Comparison of ENCODE assay signal across 8 mouse cellular contexts in the genomic region with DNA sequence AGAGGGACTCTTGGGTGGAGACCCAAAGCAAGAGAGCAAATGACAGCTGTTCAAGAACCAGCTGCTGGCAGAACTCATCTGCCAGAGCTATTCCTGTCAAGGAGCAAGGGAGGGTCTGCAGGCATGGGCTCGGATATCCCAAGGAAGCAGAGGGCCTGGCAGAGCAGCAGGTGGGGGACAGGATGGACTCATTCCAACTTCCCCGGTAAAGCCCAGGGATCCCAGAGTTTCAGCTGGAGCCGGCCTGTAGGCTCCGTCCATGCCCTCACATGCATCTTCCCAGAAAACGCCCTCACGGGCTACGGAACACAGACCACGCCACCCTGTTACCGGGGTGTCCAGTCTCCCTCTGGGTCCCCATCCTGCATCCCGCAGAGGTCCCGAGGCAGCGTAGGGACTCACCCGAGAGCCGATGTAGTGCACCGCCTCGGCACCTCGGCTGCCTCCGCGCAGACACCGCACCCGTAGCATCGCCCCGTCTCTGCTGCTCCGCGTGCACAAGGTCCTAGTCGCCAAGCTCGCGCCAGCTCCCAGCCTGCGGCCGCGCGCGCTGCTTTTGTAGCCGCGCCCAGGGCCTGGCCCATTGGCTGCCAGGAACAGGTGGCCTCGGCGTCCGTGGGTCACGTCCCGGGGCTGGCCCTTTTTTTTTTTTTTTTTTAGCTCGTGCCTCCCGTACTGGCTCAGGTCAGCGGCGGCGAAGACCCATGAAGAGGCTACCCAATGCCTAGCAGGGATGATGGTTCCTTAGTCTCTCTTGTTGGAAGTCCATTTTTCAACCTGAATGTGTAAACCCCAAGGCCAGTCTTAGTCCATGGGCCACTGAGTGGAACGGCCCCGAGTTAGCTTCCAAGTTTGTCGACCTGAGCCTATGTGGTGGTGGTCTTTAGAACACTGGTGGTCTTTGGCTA. TPM values are rescaled to one million over a fixed set of nuclear protein-coding genes. Genes with fewer than 3 reads are reported as not detected.
DNase-seq lines count a peak whose midpoint lies in the region; ATAC-seq and TF ChIP-seq lines count a peak whose summit lies in the region.

A gene (minus strand): TSS at position 558 of the 908 bp plus-strand sequence.

- peaks cover 4% of the 10 kb centered on the region for H3K27me3 ChIP-seq in hindbrain, embryonic 12.5 days
- peaks cover 5% of the 10 kb centered on the region; the same call in 1 of the 2 replicates for H3K27me3 ChIP-seq in lung, postnatal 0 days (replicated peaks; ENCODE audit: insufficient read depth, low read length)

- H3K4me2 ChIP-seq in hindbrain, embryonic 12.5 days (replicated peaks), result peak within 1 kb of the TSS; percentile 89
- H3K4me2 ChIP-seq in lung, postnatal 0 days (replicated peaks; ENCODE audit: low read depth, low read length), result peak within 1 kb of the TSS; percentile 73

- H3K4me1 ChIP-seq in hindbrain, embryonic 12.5 days, result peaks cover 5% of the 10 kb centered on the region; the same call in 1 of the 2 replicates
- peaks cover 5% of the 10 kb centered on the region; the same call in 1 of the 2 replicates for H3K4me1 ChIP-seq in lung, postnatal 0 days (ENCODE audit: insufficient read depth, low read depth, low read length)

- H3K4me3 ChIP-seq in hindbrain, embryonic 12.5 days, result peak within 1 kb of the TSS; percentile 53
- H3K4me3 ChIP-seq in lung, postnatal 0 days (ENCODE audit: low read depth, low read length), result peak within 1 kb of the TSS; percentile 35

- no peak for TF ChIP-seq EP300 in lung, postnatal 0 days (IDR thresholded peaks at IDR 0.05)

- TF ChIP-seq CTCF in lung, postnatal 0 days (IDR thresholded peaks at IDR 0.05), result no peak

- WGBS in hindbrain, embryonic 12.5 days, result 3% methylated on average over 48 of the region's 48 CpGs
- 5% methylated on average over 42 of the region's 48 CpGs for WGBS in lung, postnatal 0 days

- no peaks in the 10 kb centered on the region for H3K9me3 ChIP-seq in hindbrain, embryonic 12.5 days (replicated peaks)
- no peaks in the 10 kb centered on the region for H3K9me3 ChIP-seq in lung, postnatal 0 days (ENCODE audit: low read length)

- DNase-seq in WW6 (ENCODE audit: low read depth, low spot score), result peak; percentile 24
- DNase-seq in cerebellum, postnatal 36 days, result peak; percentile 80 to 84
- peak; percentile 54 to 67 for DNase-seq in frontal cortex, postnatal 25 days (ENCODE audit: low spot score in 2 of 2)
- peak; percentile 62 for DNase-seq in layer of hippocampus, postnatal 25 days (ENCODE audit: extremely low spot score in 1 of 2, low spot score in 1 of 2)
- peak; percentile 45 for DNase-seq in lung, postnatal 0 days (ENCODE audit: low spot score)
- peak; percentile 50 for DNase-seq in ovary, adult 18-20 months (ENCODE audit: low spot score)
- peak; percentile 22 for DNase-seq in thymus, postnatal 14 days

- no peak within 1 kb of the TSS for H3K27ac ChIP-seq in hindbrain, embryonic 12.5 days
- H3K27ac ChIP-seq in lung, postnatal 0 days (ENCODE audit: low read length), result no peak within 1 kb of the TSS

- H3K36me3 ChIP-seq in hindbrain, embryonic 12.5 days, result no peaks in the 10 kb centered on the region
- H3K36me3 ChIP-seq in lung, postnatal 0 days (ENCODE audit: insufficient read depth, low read length), result no peaks in the 10 kb centered on the region

- peak; percentile 95 for ATAC-seq in hindbrain, embryonic 12.5 days (ENCODE audit: low FRiP score)
- ATAC-seq in lung, postnatal 0 days, result peak; percentile 82

- H3K9ac ChIP-seq in hindbrain, embryonic 12.5 days, result peak within 1 kb of the TSS; percentile 69
- H3K9ac ChIP-seq in lung, postnatal 0 days (replicated peaks; ENCODE audit: low read depth), result 0 out of 2 replicates have a peak within 1 kb of the TSS, but pooled peaks have one; percentile 8

RNA-seq across cellular contexts. Expression of the gene that starts here (rescaled TPM):
- 18.1 and 21.4 TPM in 2 replicates for polyA plus RNA-seq in hindbrain, embryonic 12.5 days (2016; fragmentation: Nextera tagmentation; extraction: Ambion mirVana)
- total RNA-seq in layer of hippocampus, postnatal 25 days (2021), result 10 to 100 TPM; 53.6 to 58.9 TPM
- 3.0 and 3.7 TPM in 2 replicates for polyA plus RNA-seq in lung, postnatal 0 days (2015; fragmentation: Nextera tagmentation; extraction: Ambion mirVana)

Comparison
In these comparisons a context has a peak if more than half of its experiments do, and no peak if none do; other contexts are left out.
1. DNase-seq: peak in every context shown above with its lines; median percentile 82 in cerebellum, postnatal 36 days; 62 in layer of hippocampus, postnatal 25 days; 60 in frontal cortex, postnatal 25 days; 50 in ovary, adult 18-20 months; 45 in lung, postnatal 0 days; 24 in WW6; 22 in thymus, postnatal 14 days.